Mouse (Mus musculus) limb, embryonic 13.5 days (tissue): ENCODE results near the gene Shroom3. TPM values are rescaled to one million over a fixed set of nuclear protein-coding genes. Genes with fewer than 3 reads are reported as not detected.

Experiments used
- ATAC-seq: fragments of 200-750 bp; cut with Nextera tagmentation; 2 replicates; pipeline ENCODE4 v1.8.0; 2017; ENCODE audit warnings: low read depth, moderate number of reproducible peaks, moderate TSS enrichment; ENCODE audit not compliant: low FRiP score
- H3K27ac ChIP-seq: fragments of 300-500 bp; sonication (generic); 2 replicates; pipeline ENCODE4 v1.5.1; 2015; ENCODE audit warnings: inconsistent platforms, mild to moderate bottlenecking, moderate library complexity
- H3K27me3 ChIP-seq: fragments of 300-500 bp; sonication (generic); 2 replicates; pipeline ENCODE4 v1.6.1; 2015; ENCODE audit warnings: mild to moderate bottlenecking, inconsistent platforms
- H3K36me3 ChIP-seq: fragments of 300-500 bp; sonication (generic); 2 replicates; pipeline ENCODE4 v1.6.1; 2015; ENCODE audit warnings: inconsistent platforms, mild to moderate bottlenecking, moderate library complexity
- H3K4me1 ChIP-seq: fragments of 300-500 bp; sonication (generic); 2 replicates; pipeline ENCODE4 v1.6.1; 2015; ENCODE audit warnings: inconsistent platforms
- H3K4me2 ChIP-seq: fragments of 300-500 bp; sonication (generic); replicated peaks from 2 replicates; pipeline ENCODE4 v1.6.1; 2015; ENCODE audit warnings: inconsistent platforms, mild to moderate bottlenecking, moderate library complexity
- H3K4me3 ChIP-seq: fragments of 300-500 bp; sonication (generic); 2 replicates; pipeline ENCODE4 v1.5.1; 2015; ENCODE audit warnings: moderate library complexity, mild to moderate bottlenecking, inconsistent platforms
- H3K9ac ChIP-seq: fragments of 300-500 bp; sonication (generic); 2 replicates; pipeline ENCODE4 v1.6.1; 2015; ENCODE audit warnings: mild to moderate bottlenecking, inconsistent platforms
- H3K9me3 ChIP-seq: fragments of 300-500 bp; sonication (generic); 2 replicates; pipeline ENCODE4 v1.6.1; 2016; ENCODE audit warnings: inconsistent platforms
- WGBS: fragments of 180-500 bp; shearing (Covaris S2); methylation state at CpG from one replicate; pipeline ENCODE4 v1.1.7; 2015; 5-methylcytosine and 5-hydroxymethylcytosine counted together
- polyA plus RNA-seq: library from polyadenylated mRNA; unstranded; fragments of >200 nt; fragmentation: Nextera tagmentation; extraction: Ambion mirVana; gene quantifications from 2 replicates; pipeline ENCODE4 v1.2.1, GENCODE M21; 2015

The Shroom3 gene
- polyA plus RNA-seq, 1 experiment from 2014 or later: 3.8 TPM

DNA sequence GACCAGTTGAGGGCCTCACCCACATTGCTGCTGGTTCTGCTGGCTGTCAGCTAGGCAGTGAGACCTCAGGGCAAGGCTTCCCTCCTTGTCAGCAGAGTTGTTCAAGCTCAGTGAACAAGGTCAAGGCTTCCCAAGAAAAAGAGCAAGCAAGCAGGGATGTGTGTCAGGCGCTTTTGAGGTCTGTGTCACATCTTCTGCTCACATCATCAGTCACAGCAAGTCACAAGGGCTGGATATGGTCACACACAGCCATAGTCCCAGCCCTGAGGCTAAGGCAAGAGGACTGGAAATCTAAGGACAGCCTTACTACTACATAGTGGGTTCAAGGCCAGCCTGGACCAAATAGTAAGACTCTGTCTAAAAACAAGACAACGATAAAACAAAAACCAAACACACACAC, 311.6 kb downstream of the Shroom3 start:
- Histone ChIP-seq H3K36me3 (no peaks in the 10 kb centered on the region), H3K9ac (no peak overlapping the region), H3K4me3 (no peak overlapping the region), H3K4me2 (no peak overlapping the region), H3K4me1 (peaks cover 32% of the 10 kb centered on the region), H3K27ac (no peak overlapping the region), H3K9me3 (no peaks in the 10 kb centered on the region), H3K27me3 (no peaks in the 10 kb centered on the region)
- 95% methylated on average over 2 of the region's 2 CpGs for WGBS
- ATAC-seq: no peak

DNA sequence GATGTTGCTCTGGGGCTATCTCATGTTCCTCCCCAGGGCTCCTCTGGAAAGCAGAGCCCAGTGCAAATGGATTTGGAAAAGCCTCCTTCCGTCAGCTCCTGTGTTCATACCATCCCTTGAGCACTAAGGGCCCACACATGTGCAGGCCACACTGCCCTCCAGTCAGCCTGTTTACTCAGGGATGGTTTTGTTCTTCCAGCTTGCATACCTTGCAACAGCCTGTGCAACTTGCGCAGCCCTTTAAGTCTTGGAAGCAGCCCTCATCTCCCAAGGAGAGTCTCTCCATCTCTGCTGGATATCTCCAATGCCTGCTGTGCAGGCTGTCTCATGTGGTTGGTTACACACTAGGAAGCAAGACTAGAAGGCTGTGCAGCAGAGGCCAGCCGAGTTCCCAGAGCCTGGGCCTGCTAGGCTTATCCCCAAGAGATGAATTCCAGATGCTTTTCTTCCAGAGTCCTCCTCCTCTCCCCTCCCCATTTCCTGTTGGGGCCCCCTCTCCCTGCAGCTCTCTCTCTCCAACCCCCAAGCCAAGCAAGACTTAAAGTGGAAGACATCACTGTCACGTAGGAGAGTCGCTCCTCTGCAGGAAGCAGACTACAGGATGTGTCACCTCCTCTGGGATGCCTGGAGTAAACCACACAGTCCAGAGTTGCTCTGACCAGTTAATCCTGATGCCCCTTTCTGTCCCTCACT, 314.3 kb downstream of the Shroom3 start:
- H3K9ac ChIP-seq: no peak overlapping the region
- H3K4me2 ChIP-seq: peak overlapping the region; percentile 42
- ATAC-seq: peak; percentile 87
- H3K27ac ChIP-seq: peak overlapping the region; percentile 94
- 12% methylated on average over 5 of the region's 5 CpGs for WGBS
- no peaks in the 10 kb centered on the region for H3K27me3 ChIP-seq
- peaks cover 48% of the 10 kb centered on the region for H3K4me1 ChIP-seq
- H3K36me3 ChIP-seq: no peaks in the 10 kb centered on the region
- no peaks in the 10 kb centered on the region for H3K9me3 ChIP-seq
- H3K4me3 ChIP-seq: no peak overlapping the region

DNA sequence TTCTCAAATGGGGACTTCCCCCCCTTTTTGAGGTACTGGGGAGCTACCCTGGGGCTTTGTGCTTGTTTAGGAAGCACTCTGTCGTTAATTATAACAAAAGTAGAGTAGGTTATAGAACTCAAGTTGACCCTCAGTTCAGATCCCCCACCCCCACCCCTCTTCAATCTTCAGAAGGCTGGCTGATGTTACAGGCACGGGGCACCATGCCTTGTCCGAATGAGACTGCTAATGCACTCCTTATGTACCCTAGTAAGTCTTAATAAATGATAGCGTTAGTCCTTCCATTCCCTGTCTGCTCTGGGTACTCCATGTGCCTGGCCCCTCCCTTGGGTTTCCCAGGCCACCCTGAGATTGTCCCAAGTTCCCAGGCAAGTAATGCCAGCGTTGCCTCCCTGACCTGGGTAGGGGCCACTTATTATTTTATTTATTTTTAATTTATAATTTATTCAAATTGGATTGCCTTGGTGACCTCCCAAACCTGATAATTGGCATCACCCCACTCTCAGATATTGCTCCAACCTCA, 315.3 kb downstream of the Shroom3 start:
- Histone ChIP-seq H3K27me3 (no peaks in the 10 kb centered on the region), H3K4me2 (peak overlapping the region; percentile 42; the same call in 1 of the 2 replicates), H3K27ac (peak overlapping the region; percentile 94), H3K4me1 (peaks cover 48% of the 10 kb centered on the region), H3K9me3 (no peaks in the 10 kb centered on the region), H3K36me3 (no peaks in the 10 kb centered on the region), H3K4me3 (no peak overlapping the region), H3K9ac (no peak overlapping the region)
- 0 out of 2 replicates have a peak, but pooled peaks have one; percentile 3 for ATAC-seq
- WGBS: 13% methylated on average over 5 of the region's 5 CpGs

DNA sequence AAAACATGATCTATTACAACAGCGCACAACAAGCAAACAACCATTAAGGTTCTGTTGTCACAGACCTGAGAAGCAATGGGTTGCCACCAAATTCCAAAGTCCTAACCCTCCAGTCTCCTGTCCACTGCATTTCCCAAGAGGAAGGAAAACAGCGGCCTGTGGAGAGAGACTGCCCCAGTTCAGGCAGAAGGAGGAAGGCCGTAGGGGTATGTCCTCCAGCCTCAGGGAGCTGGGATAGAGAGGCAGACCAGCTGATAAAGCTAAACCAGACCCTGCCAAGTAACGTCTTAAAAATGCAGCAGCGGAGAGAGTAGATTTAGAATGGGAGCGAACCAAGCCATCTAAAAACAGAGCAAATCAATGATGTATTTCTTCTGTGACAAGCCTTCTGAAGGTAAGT, 316.8 kb downstream of the Shroom3 start:
- Histone ChIP-seq H3K27me3 (no peaks in the 10 kb centered on the region), H3K27ac (peak overlapping the region; percentile 86; the same call in 1 of the 2 replicates), H3K4me1 (peaks cover 48% of the 10 kb centered on the region), H3K9me3 (no peaks in the 10 kb centered on the region), H3K4me3 (no peak overlapping the region), H3K9ac (no peak overlapping the region), H3K36me3 (no peaks in the 10 kb centered on the region), H3K4me2 (no peak overlapping the region)
- WGBS: 69% methylated on average over 6 of the region's 6 CpGs
- no peak for ATAC-seq

DNA sequence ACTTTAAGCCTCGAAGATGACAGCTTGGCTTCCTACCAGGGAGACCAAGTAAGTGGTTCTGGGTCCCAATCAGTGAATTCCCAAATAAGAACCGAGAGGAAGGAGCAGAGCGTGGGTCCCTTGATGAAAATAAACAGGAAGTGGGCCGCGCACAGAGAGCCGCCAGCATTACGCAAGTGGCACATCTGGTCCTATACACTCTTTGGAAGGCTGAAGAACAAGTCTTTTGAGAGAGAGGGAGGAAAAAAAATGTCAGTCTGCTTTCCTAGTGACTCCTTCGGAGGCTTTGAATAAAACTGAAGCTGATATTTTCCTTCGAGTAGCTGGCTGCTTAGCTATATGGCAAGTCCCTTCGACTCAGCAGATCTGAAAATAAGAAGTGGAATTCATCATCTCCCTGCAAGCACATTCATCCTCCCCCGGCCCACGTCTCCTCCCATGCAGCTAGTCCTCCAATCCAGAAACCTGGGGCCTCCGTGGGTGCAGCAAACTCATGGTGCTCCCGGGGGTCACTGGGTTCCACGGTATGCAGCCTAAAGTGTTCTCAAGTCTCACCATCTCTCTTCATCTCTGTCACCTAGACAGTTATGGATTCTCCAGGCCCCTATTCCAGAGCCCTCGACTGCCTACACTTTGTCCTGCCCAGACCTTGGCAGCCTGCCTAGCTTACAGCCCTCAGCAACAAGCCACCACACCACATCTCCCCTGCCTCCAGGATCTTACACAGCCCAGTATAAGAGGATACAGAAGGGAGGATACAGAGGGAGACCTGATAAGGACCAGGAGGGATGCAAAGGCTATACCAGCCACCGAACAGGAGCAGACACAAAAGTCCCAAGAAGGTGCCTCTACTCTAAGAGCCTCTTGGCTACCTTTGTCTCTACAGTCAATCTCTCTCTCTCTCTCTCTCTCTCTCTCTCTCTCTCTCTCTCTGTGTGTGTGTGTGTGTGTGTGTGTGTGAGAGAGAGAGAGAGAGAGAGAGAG, 317.8 kb downstream of the Shroom3 start:
- H3K4me2 ChIP-seq: peak overlapping the region; percentile 19
- whole genome bisulfite sequencing: 47% methylated on average over 17 of the region's 17 CpGs
- ATAC-seq: no peak

DNA sequence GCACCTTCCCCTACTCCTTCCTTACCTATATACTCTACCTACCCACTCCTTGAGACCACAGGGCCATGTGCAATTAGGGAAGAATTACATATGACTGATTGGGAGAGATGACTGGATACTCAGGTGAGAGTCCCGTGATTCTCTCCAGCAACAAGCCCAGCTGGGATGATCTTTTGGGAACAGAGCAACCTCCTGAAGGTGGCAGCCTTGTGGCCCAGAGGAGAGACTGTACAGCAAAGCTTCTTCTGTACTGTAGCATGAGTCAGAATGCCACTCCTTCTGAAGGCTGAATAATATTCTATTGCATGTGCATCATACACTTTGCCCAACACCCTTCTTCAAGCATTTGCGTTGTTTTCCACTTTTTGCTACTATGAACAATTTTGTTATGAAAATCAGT, 319.4 kb downstream of the Shroom3 start:
- ATAC-seq: no peak
- Histone ChIP-seq H3K9ac (no peak overlapping the region), H3K4me3 (no peak overlapping the region), H3K27ac (no peak overlapping the region), H3K9me3 (no peaks in the 10 kb centered on the region), H3K36me3 (no peaks in the 10 kb centered on the region), H3K4me1 (peaks cover 43% of the 10 kb centered on the region), H3K27me3 (no peaks in the 10 kb centered on the region), H3K4me2 (no peak overlapping the region)
- 92% methylated on average over 2 of the region's 2 CpGs for WGBS

More for the DNA sequence above, 317.8 kb downstream of the Shroom3 start:
- Histone ChIP-seq H3K27me3 (no peaks in the 10 kb centered on the region), H3K9ac (no peak overlapping the region), H3K9me3 (no peaks in the 10 kb centered on the region), H3K4me1 (peaks cover 58% of the 10 kb centered on the region), H3K36me3 (no peaks in the 10 kb centered on the region), H3K4me3 (no peak overlapping the region), H3K27ac (peak overlapping the region; percentile 86)

DNA sequence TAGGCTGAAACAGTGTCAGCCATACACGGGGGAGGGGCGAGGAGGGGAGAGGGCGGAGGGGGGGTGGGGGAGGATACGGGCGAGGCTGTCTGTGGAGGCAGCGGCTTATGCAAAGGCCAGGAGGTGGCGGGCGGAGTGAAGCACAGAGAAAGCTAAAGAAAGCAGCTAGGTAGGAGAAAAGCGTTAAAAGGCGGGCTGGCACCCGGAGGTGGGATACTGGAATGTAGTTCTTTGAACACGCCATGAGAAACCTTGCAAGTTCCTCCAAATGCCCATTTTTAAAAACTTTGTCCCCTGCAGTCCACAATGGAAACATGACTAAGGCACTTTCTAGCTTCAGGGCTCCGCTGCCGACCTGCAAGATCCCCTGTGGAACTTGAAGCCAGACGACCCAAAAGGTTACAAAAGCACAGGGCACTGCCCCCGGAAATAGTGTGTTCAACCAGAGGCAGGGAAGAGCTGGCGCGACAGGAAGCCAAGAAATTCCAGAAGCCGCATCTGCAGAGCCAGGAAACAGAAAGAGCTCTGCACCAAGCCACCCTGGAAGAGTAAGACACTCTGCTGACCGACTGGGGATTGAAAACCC, 322.1 kb downstream of the Shroom3 start:
- Histone ChIP-seq H3K36me3 (no peaks in the 10 kb centered on the region), H3K27ac (peak overlapping the region; percentile 56), H3K4me2 (peak overlapping the region; percentile 55), H3K9ac (peak overlapping the region; percentile 35), H3K4me3 (peak overlapping the region; percentile 23), H3K9me3 (no peaks in the 10 kb centered on the region), H3K27me3 (no peaks in the 10 kb centered on the region), H3K4me1 (peaks cover 22% of the 10 kb centered on the region)
- WGBS: 5% methylated on average over 20 of the region's 20 CpGs
- ATAC-seq: no peak; the same call in 1 of the 2 replicates

DNA sequence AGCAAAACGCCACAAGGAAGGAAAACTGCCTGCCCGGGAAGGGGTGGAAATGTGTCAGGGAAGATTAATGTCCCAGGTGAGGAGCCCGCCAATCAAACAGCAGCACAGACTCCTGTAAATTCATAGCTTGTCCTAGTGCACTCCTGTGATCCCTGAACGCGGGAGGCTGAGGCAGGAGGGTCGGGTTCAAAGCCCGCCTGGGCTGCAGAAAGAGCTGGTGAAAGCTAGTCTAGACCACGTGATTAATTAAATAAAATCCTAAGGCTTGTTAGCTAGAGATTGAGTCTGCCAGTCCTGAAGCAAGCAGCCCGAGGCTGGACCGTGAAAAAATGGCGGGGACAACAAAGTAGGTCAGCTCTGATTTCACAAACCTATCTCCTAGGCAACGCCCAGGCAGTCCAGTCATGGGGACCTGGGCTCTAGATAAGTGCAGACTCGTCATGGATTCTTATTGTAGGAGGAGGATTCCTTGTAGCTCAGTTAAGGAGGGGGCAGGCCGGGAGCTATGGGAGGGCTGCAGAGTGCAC, 322.6 kb downstream of the Shroom3 start:
- Histone ChIP-seq H3K27me3 (no peaks in the 10 kb centered on the region), H3K36me3 (no peaks in the 10 kb centered on the region), H3K4me2 (peak overlapping the region; percentile 55), H3K9ac (peak overlapping the region; percentile 35; the same call in 1 of the 2 replicates), H3K4me1 (peaks cover 16% of the 10 kb centered on the region), H3K4me3 (peak overlapping the region; percentile 23), H3K27ac (peak overlapping the region; percentile 56), H3K9me3 (no peaks in the 10 kb centered on the region)
- ATAC-seq: no peak
- 49% methylated on average over 14 of the region's 14 CpGs for WGBS

DNA sequence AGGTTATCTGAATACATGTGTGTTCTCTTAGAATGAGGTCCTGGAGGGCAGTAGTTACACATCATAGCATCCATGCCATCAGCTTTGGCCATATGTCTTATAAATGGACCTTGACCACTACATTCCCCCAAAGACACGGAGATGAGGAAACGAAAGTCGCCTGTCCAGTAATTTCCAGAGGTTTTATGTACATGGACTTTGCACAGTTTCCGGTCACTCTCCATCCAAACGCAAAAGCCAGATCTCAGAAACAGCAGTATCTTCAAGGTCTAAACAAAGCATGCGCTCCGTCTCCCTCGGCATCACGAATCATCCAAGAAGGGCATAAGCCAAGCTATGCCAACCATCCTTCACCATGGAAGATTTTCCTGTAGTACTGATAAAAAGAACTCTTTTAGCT, 325.0 kb downstream of the Shroom3 start:
- H3K4me1 ChIP-seq: peaks cover 10% of the 10 kb centered on the region
- H3K27me3 ChIP-seq: no peaks in the 10 kb centered on the region
- H3K36me3 ChIP-seq: no peaks in the 10 kb centered on the region
- H3K4me3 ChIP-seq: no peak overlapping the region
- ATAC-seq: no peak
- 93% methylated on average over 9 of the region's 9 CpGs for WGBS
- H3K27ac ChIP-seq: no peak overlapping the region
- no peaks in the 10 kb centered on the region for H3K9me3 ChIP-seq
- H3K4me2 ChIP-seq: no peak overlapping the region
- H3K9ac ChIP-seq: no peak overlapping the region
